Mouse (Mus musculus): Measurements from ENCODE around the gene Ptp4a2.
"Not testable (repeated sequence)": the region's sequence is repeated elsewhere in the genome, so short reads cannot be mapped to it uniquely, and the experiment has no call there.

Ptp4a2 gene

DNA sequence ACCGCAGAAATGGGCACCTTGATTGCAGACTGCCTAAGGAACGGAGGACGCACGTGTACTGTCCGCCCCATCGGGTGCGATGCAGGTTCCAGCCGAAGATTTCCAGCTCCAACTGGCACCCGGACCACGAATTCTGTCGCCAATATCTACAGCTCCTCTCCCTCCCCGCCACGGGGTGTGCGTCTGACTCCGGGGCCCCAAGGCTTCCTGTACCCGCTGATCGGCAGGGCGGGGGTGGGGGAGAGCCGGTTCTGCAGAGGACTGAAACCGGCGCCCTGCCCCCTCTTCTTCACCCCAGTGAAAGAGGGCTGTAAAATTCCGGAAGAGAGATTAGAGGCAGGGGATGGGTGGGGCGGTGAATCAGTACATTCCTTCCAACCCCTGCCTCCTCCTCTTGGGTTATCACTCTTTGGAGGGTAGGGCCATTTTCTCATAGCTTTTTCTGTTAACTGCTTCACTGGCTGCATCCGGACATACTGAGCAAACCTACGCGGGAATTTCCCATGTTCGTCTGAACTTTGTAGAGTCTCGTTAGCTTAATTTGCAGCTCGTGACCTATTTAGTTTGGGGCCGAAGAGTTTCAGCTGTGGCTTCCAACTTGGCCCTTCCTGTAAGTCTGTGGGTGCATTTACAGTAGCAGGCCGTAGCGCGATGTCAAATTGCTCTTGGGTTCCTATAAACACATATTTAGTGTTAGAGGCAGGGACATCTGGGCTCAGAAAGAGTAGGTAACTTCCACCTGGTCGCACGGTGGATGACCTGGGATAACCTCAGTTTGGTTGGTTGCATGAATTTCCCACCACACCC is at the start of gene Ptp4a2:
Ptp4a2 (plus strand) TSS at position 422 of the 807 bp plus-strand sequence.
- DNase-seq (ENCODE audit: low spot score in 2 of 2), result no peak

DNA sequence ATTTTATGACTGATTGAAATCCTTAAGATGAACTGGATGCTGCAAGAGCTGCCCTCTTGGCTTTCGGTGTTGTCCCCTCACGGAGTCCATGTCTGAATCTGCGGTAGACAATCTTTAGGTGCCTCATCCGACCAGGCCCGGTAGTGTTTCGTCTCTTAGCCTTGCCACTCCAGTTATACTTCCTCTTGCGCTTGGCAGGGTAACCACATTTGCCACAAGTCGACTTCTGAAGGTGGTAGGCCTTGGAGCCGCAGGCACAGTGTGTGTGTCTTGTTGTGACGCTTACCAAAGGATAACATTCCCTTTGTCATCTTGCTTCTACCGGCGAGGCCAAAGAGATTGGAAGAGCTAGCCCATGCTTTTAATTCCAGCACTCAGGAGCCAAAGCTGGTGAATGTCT is 49.4 kb upstream of the Ptp4a2 start:
- no peak for DNase-seq (ENCODE audit: low spot score in 2 of 2)

DNA sequence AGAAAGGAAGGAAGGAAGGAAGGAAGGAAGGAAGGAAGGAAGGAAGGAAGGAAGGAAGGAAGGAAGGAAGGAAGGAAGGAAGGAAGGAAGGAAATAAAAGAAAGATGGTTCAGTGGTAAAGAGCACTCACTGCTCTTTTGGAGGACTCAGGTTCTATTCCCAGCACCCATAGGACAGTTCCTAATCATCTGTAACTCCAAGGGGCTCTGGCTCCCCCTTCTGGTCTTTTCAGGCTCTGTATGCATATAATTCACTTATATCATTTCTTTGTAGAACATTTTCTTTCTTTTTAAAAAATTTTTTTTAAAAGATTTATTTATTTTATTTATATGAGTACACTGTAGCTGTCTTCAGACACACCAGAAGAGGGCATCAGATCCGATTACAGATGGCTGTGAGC is 48.5 kb upstream of the Ptp4a2 start:
- DNase-seq (ENCODE audit: low spot score in 2 of 2), result not testable (repeated sequence)

DNA sequence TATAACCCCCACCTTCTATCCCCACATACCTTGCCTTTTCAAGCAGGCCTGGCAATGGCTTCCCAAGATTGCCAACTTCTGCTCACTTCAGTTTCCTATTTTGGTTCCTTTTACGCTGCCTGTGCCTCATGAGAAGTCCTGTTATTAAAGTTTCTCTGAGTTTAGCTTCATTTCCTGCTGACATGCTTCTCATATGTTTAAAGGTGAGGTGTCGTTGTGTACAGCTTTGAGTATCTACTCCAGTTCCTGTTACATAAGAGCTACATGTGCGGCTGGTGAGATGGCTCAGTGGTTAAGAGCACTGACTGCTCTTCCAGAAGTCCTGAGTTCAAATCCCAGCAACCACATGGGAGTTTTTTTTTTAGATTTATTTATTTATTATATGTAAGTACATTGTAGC is 45.7 kb upstream of the Ptp4a2 start:
- no peak for DNase-seq (ENCODE audit: low spot score in 2 of 2)

DNA sequence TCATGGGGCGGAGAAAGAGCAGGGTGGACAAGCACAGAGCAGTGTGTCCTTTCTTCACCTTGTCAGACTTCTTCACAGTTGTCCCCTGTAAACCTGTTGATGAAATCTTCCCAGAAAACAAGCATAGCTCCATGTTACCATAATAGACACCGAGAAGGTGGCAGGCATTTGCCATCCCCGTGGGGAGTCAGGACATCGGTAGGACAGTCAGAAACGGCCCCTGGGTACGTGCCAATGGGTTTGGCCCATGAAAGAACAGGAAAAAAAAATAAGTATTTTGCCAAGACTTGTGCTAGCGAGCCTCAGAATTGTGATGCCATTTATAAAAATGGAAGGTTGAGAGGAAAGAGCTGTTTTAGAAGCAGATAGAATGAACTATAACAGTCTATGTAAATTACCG is 43.2 kb upstream of the Ptp4a2 start:
- DNase-seq (ENCODE audit: low spot score in 2 of 2), result no peak

DNA sequence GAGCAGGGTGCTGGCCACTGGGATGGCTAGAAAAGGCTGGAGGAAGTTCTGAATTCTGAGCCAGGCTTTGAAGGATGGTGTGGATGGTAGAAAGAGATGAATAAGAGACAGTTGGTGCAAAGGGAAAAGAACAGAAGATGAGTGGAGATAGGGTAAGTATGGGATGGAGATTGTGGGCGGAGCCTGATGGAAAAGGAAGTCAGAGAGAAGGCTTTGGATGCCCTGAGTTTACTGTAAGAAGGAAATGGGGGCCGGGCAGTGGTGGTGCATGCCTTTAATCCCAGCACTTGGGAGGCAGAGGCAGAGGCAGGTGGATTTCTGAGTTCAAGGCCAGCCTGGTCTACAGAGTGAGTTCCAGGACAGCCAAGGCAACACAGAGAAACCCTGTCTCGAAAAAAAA is 42.3 kb upstream of the Ptp4a2 start:
- not testable (repeated sequence) for DNase-seq (ENCODE audit: low spot score in 2 of 2)

DNA sequence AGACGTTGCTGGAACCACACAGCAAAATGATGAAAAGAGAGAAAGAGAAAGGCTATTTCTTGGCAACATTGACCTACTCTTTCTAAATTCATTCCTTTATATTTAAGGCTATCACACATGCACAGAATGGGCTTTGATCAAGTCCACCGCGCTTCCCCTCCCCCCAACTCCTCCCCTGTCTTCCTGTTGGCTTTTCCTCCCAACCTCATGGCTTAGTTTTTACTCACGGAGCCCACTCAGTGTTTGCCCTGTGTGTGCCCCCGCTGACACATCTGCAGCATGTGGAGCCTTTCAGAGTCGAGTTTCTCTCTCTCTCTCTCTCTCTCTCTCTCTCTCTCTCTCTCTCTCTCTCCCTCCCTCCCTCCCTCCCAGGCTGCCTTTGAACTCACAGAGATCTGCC is 40.4 kb upstream of the Ptp4a2 start:
- DNase-seq (ENCODE audit: low spot score in 2 of 2), result no peak

DNA sequence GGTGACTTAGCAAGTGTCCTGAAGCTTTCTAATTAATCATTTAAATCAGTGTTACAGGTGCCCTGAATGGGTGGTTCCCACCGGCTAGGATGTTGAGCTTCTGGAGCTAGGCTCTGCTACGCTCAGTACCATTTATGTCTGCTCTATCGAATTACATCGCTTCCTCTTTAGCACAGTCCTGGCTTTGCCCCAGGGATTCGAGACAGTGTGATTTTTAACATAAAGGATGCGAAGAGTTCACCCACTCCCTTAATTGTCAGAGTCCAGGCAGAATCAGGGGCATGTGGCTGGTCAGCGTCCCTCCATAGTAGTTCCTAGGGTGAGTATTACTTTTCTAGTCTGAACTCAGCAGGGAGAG is 39.7 kb upstream of the Ptp4a2 start:
- DNase-seq (ENCODE audit: low spot score in 2 of 2), result no peak

DNA sequence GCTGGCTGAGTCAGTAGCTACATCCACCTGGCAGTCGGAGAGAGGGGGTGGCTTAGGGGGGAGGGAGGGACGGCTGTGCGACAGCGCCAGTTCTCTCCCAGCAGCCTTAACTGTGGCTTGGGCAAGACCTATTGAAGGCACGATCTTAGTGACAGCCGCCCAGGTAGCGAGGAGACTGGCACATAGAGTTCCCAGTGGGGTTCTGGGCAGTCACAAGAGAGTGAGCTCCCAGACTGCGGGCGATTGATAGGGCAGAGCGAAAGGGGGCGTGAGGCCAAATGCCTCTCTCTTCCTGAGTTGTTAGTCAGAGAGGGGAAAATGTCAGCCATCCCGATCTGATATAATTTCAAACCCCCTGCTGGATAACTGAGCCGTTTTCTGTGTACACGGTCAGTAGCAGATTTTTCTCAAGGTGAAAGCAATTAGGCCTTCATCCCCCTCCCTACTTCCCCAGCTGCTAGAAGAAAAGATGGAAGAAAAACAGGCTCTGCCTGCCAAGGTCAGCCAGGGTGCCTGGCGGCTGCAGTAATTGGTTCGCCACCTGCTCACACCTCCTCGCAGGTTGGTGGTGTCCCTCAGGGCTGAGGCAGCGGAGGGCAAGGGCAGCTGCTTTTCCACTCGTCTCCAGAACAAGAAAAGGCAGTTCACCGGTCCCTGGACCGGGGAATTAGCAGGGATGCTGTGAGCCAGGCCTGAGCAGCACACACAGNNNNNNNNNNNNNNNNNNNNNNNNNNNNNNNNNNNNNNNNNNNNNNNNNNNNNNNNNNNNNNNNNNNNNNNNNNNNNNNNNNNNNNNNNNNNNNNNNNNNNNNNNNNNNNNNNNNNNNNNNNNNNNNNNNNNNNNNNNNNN is 39.1 kb upstream of the Ptp4a2 start:
- peak in 1 of 2 experiments; percentile 23 for DNase-seq (ENCODE audit: low spot score in 2 of 2)

DNA sequence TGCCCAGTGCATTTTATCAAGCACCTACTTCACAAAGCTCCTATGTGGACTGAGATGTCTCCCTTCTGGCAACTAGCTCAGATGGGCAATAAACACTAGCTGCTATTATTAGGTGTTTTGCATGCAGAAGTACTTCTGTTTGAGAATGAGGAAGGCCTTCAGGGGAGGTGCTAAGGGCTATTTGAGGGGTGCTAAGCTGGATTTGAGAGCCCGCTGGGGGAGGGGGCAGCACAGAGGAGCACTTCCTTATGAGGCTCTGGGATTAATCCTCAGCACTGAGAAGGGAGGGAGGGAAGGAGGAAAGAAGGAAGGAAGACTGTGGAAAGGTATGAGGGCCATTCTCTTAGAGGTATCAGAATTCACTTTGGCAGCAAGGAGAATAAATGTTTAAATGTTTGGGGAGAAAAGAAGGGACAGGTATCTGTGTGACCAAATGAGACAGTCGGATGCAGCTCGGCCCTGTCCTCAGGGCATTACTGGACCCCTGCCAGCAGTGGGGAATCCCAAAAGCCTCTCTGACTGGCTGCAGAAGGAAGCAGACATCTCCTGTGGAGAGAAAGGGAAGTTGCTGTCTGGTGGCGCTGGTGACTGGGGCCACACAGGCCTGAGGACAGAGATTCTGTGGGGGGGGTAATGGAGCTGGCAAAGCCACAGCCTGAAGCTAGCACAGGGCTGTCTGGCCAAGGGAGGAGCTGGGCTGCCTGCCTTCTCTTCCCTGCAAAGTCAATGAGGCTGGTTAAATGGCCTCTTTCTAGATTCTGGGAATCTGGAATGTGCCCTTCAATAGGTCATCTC is 28.9 kb upstream of the Ptp4a2 start:
- DNase-seq (ENCODE audit: low spot score in 2 of 2), result no peak

DNA sequence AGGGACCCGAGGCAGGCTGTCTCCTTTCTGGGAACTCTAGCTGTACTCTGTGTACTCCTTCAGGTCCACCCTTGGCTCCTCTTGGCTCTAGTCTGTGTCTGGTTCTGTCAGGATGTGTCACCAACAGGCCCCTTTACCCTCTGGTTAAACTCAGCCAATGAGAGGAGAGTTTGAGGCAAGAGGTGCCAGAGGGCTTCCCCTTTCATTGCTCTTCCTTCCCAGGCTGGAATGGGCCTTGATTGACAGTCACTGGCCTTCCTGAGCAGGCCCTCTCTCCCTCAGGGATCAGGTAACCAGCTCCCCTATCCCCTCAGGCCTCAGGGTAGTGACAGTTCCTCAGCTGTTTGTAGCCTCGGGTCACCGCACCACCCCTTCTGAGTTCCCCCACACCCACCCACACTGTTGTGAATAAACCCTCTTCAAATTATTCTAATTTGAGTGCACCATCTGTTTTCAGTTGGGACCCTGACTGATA is 28.1 kb upstream of the Ptp4a2 start:
- no peak for DNase-seq (ENCODE audit: low spot score in 2 of 2)

DNA sequence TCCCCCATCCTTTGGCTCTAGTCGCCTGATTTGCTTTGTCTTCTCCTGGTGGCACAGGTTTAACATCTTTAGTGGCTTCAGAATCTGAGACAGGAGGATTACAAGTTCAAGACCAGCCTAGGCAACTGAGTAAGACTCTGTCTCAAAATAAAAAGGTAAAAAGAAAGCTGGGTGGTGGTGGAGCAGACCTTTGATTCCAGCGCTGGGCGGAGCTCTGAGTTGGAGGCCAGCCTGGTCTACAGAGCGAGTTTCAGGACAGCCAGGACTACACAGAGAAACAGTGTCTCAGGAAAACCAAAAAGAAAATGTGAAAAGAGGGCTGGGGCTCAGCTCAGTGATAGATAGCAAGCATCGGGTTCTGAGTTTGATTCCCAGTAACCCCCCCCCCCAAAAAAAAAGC is 27.5 kb upstream of the Ptp4a2 start:
- DNase-seq (ENCODE audit: low spot score in 2 of 2), result no peak

DNA sequence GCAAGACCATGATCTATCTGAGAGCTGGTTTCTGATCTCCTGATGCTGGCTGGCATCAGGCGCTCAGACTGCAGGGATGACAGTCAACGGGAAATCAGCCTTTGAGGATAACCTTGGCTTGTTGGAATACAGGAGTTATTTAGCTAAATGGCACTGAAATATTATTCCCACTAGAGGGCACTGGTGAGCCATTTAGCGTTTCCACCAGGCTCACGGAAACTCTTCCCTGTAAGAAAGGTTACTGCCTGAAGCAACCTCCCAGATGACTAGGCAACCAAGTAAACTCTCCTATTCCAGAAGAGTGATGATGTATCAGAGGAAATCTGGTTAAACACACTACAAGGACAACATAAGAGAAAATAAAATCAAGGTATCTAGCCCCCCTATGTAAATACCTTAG is 25.8 kb upstream of the Ptp4a2 start:
- peak in 1 of 2 experiments; percentile 57 for DNase-seq (ENCODE audit: low spot score in 2 of 2)

DNA sequence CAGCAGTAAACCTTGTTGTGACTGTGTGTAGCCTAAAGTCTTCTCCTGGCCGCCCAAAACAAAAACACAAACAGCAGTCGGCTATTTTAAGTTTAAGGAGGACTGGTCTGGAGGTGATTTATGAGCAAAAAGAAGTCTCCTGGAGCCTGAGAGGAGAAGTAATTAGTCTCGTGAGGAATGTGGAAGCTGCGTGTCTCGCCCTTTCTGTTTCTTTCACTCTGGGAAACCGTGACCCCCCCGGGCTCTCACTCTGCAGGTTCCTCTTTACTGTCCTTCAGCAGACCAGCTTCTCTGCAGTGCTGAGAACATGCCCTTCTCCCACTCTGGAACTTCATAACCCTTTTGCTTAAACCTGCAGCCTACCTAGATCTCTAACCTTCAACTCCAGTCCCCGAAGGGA is 22.3 kb upstream of the Ptp4a2 start:
- DNase-seq (ENCODE audit: low spot score in 2 of 2), result no peak

DNA sequence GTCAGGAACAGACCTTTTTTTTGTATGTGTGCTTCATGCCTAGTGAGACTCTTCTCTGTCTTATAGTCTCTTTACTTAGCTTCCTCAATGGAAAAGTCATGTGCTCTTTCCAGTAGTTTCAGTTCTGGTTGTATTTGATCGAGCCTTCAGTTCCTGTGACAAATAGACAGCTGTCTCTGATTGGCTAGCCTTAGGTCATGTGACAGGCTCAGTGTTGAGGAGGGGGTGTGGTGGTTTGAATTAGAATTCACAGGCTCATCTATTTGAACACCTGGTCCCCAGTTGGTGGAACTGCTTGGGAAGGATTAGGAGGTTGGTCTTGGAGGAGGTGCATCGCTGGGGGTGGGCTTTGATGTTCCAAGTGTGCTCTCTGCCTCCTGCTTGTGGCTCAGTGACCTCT is 21.4 kb upstream of the Ptp4a2 start:
- no peak for DNase-seq (ENCODE audit: low spot score in 2 of 2)

DNA sequence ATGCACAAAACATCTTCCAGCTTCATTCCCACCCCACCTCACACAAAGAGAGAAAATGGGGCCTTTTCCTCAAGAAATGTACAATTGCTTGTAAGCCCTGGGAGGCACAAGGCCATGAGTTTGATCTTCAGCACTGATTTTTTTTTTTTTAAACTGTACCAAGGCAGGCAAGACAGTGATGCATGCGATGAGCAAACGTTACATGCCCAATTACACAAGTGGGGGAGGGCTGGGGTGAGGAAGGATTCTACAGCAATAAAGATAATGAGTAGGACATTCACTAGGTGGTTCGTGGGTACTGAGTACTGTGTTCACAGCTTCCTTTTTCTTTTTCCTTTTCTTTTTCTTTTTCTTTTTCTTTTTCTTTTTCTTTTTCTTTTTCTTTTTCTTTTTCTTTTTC is 20.5 kb upstream of the Ptp4a2 start:
- no peak for DNase-seq (ENCODE audit: low spot score in 2 of 2)

DNA sequence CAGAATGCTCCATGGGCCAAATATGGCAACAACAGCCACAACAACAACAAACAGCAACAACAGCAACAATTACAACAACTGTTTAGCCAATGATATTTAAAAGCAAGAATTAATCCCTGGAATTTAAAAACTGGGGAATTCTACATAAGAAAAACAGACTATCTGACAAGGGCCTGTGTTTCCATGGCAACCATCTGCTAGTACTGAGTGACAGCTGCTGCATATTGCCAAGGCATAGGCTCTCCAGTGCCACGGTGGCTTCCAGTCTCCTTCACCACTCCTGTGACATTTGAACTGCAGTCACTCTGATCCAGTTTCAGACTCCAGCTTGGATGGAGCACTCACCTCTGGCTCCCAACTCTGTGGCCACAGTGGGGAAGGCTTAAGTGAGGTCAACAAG is 19.6 kb upstream of the Ptp4a2 start:
- no peak for DNase-seq (ENCODE audit: low spot score in 2 of 2)

DNA sequence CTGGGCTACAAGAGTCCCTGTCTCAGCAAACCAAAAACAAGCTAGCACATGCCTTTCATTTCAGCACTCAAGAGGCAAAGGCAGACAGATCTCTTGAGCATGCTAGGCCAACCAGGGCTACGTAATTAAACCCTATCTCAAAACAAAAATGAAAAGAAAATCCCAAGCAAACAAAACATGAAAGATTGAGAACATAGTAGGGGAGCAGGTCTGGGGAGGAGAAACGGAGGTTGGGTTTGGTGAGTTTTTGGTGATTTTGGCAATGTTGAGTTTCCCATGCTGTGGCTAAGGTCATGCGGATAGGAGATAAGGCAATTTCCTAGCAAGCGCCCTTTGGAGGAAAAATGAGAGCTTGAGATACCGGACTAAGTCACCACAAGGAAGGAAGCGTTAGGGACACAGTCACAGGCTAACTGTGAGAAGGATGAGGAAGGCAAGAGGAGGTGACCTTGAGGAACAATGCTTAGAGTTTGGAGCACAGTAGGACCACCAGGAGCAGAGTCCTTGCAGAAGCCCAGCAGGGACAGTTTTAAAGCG is 18.3 kb upstream of the Ptp4a2 start:
- DNase-seq (ENCODE audit: low spot score in 2 of 2), result no peak

DNA sequence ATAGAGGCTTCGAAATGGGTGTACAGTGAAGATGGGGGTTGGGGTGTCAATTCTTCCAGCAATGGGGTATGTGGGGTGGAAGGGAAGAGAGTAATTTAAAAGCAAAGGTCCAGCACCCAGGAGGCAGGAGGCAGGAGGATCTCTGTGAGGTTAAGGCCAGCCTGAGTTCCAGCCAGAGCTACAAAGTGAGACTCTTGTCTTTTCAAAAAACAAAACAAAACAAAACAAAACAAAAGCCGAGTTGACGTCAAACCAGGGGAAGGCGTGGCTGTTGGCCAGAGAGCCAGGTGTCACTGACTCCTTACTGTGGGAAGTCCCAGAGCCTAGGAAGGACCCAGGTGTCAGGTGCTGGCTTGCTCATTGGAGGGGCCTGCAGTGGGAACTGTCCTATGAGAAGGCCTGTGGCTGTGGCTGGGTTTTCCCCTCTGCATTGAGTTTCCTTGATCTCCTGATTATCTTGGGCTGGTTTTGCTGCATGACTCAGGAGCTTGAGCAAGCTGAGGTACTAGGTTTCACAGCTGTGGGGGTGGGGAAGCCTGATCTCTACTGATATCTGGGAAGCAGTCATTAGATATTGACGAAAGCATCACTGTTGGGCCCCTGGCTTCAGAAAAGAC is 17.2 kb upstream of the Ptp4a2 start:
- no peak for DNase-seq (ENCODE audit: low spot score in 2 of 2)

DNA sequence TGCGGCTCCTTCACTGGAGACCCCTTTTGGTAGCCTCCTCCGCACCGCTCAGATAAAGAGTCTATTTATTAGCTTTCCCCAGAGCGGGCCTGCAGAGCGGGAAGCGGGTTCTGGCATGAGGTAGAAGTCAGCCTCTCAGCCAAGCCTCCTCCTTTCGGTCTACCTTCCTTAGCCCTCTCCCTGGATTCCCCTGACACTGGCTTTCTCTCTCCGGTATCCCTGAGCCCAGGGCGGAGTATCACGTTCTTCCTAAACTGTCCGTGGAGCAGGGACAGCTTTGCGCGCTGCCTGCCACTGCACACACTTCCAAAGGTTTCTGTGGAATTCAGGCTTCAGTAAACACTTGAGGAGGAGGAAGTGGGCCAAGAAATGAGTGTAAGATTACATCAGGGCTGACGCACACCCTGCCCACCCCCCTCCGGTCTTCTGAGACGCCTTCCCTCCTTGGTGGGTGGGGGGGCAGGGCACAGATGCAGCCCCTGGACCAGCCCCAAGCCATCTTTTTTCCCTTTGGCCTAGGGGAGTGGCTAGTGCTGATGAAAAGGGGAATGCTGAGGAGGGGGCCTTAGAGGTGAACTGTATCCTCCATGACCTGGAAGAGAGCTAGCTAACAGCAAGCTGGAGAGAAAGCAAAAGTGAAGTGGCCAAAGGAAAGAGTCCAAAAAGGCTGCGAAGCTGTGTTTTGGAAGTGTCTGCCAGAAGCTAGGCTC is 15.7 kb upstream of the Ptp4a2 start:
- no peak for DNase-seq (ENCODE audit: low spot score in 2 of 2)

DNA sequence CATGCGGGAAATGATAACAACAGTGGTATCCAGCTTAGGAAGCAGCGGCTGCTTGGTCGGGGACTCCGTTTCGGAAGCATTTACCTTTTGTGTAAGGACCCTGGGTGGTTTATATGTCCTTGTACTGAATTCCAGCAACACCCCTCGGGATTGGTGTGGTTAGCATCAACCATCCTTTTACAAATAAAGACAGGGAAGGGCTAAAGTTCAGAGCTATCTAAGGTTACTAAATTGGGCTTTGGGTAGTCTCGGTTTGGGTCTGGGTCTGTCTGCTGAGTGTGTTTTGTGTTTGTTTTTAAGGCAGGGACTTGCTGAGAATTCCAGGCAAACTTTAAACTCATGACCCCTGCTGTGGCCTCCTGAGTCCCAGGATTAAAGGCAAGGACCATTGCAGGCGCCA is 15.2 kb upstream of the Ptp4a2 start:
- DNase-seq (ENCODE audit: low spot score in 2 of 2), result no peak

Data from right cerebral cortex, postnatal 36 days (tissue).